ENCODE assay signal across 13 mouse cellular contexts in genomic region chr13:68572247-68572646, GRCm38 (mm10). TPM values are rescaled to one million over a fixed set of nuclear protein-coding genes. Genes with fewer than 3 reads are reported as not detected.
DNase-seq lines count a peak whose midpoint lies in the region; ATAC-seq and TF ChIP-seq lines count a peak whose summit lies in the region.
"Had no signal": no experiment of that assay in that cellular context is flagged by ENCODE, and none has a peak within 500 bp of the region (broad histone marks: within the 10 kb centered on the region; RNA-seq: fewer than 3 reads in every experiment).

No protein-coding gene starts in this region.

- no peaks in the 10 kb centered on the region for H3K9me3 ChIP-seq in intestine, postnatal 0 days (ENCODE audit: control insufficient read depth)
- H3K9me3 ChIP-seq in intestine, embryonic 15.5 days = no peaks in the 10 kb centered on the region
- H3K9me3 ChIP-seq in stomach, embryonic 15.5 days = no peaks in the 10 kb centered on the region
- no peaks in the 10 kb centered on the region for H3K9me3 ChIP-seq in stomach, postnatal 0 days (ENCODE audit: control insufficient read depth, low read length)

- no peaks in the 10 kb centered on the region for H3K27me3 ChIP-seq in intestine, postnatal 0 days (replicated peaks; ENCODE audit: control insufficient read depth, insufficient read depth, low read length)
- H3K27me3 ChIP-seq in intestine, embryonic 15.5 days (replicated peaks) = no peaks in the 10 kb centered on the region
- no peaks in the 10 kb centered on the region for H3K27me3 ChIP-seq in stomach, embryonic 15.5 days (replicated peaks)
- no peaks in the 10 kb centered on the region for H3K27me3 ChIP-seq in stomach, postnatal 0 days (ENCODE audit: control insufficient read depth, insufficient read depth, low read length)

- H3K9ac ChIP-seq in intestine, postnatal 0 days (ENCODE audit: low read depth, low read length) = no peak overlapping the region
- no peak overlapping the region for H3K9ac ChIP-seq in intestine, embryonic 15.5 days
- H3K9ac ChIP-seq in stomach, embryonic 15.5 days = no peak overlapping the region
- no peak overlapping the region for H3K9ac ChIP-seq in stomach, postnatal 0 days (ENCODE audit: low read length)
- H3K9ac ChIP-seq: forebrain, postnatal 0 days; liver, embryonic 14.5 days had no signal

- peaks cover 25% of the 10 kb centered on the region for H3K36me3 ChIP-seq in intestine, postnatal 0 days (ENCODE audit: control insufficient read depth, insufficient read depth)
- 0 out of 2 replicates have a peak, but pooled peaks cover 7% of the 10 kb centered on the region for H3K36me3 ChIP-seq in intestine, embryonic 15.5 days
- H3K36me3 ChIP-seq in stomach, embryonic 15.5 days = peaks cover 29% of the 10 kb centered on the region
- peaks cover 3% of the 10 kb centered on the region; the same call in 1 of the 2 replicates for H3K36me3 ChIP-seq in stomach, postnatal 0 days (ENCODE audit: control insufficient read depth, insufficient read depth, low read length)

- no peak for DNase-seq in stomach, postnatal 0 days (ENCODE audit: low spot score)
- peak; percentile 26 for DNase-seq in kidney, postnatal 10 days
- no peak for DNase-seq in left cerebral cortex, adult 9 months (ENCODE audit: low spot score in 2 of 2)
- no peak for DNase-seq in cerebellum, adult 9-11 months
- DNase-seq: forebrain, postnatal 0 days had no signal

- no peaks in the 10 kb centered on the region for H3K4me1 ChIP-seq in intestine, postnatal 0 days (replicated peaks; ENCODE audit: control insufficient read depth, insufficient read depth, low read length)
- 0 out of 2 replicates have a peak, but pooled peaks cover 5% of the 10 kb centered on the region for H3K4me1 ChIP-seq in intestine, embryonic 15.5 days (replicated peaks)
- no peaks in the 10 kb centered on the region for H3K4me1 ChIP-seq in stomach, embryonic 15.5 days
- H3K4me1 ChIP-seq in stomach, postnatal 0 days (replicated peaks; ENCODE audit: control insufficient read depth, insufficient read depth) = no peaks in the 10 kb centered on the region

- ATAC-seq in intestine, postnatal 0 days = no peak
- no peak for ATAC-seq in intestine, embryonic 15.5 days
- ATAC-seq in stomach, embryonic 15.5 days (ENCODE audit: insufficient read depth, low FRiP score, low read depth) = no peak
- no peak for ATAC-seq in stomach, postnatal 0 days (ENCODE audit: low FRiP score, low TSS enrichment)
- no peak for ATAC-seq in cerebellum, adult (ENCODE audit: insufficient number of reproducible peaks, low FRiP score, low TSS enrichment)
- ATAC-seq: activated CD4-positive, CD25-positive, alpha-beta regulatory T cell, adult 4 months; forebrain, postnatal 0 days had no signal

- no peak overlapping the region for H3K4me3 ChIP-seq in intestine, postnatal 0 days (ENCODE audit: low read depth, low read length)
- H3K4me3 ChIP-seq in intestine, embryonic 15.5 days (replicated peaks) = no peak overlapping the region
- H3K4me3 ChIP-seq in stomach, embryonic 15.5 days (replicated peaks) = no peak overlapping the region
- H3K4me3 ChIP-seq in stomach, postnatal 0 days (ENCODE audit: low read depth, low read length) = no peak overlapping the region

- no peak overlapping the region for H3K4me2 ChIP-seq in intestine, postnatal 0 days (replicated peaks; ENCODE audit: low read depth)
- H3K4me2 ChIP-seq in intestine, embryonic 15.5 days (replicated peaks) = no peak overlapping the region
- H3K4me2 ChIP-seq in stomach, embryonic 15.5 days = no peak overlapping the region
- H3K4me2 ChIP-seq in stomach, postnatal 0 days (replicated peaks; ENCODE audit: low read depth) = no peak overlapping the region
- H3K4me2 ChIP-seq: midbrain, embryonic 11.5 days had no signal

- TF ChIP-seq EP300 in stomach, postnatal 0 days (optimal IDR thresholded peaks at IDR 0.05) = no peak

- TF ChIP-seq CTCF in intestine, postnatal 0 days (IDR thresholded peaks at IDR 0.05; ENCODE audit: low read depth) = no peak
- TF ChIP-seq CTCF in stomach, postnatal 0 days (IDR thresholded peaks at IDR 0.05; ENCODE audit: low read depth) = no peak

- H3K27ac ChIP-seq in intestine, postnatal 0 days (ENCODE audit: low read depth, low read length) = peak overlapping the region; percentile 46; the same call in 1 of the 2 replicates
- no peak overlapping the region for H3K27ac ChIP-seq in intestine, embryonic 15.5 days
- H3K27ac ChIP-seq in stomach, embryonic 15.5 days = 0 out of 2 replicates have a peak overlapping the region, but pooled peaks have one; percentile 54
- H3K27ac ChIP-seq in stomach, postnatal 0 days (replicated peaks) = no peak overlapping the region
- H3K27ac ChIP-seq: liver, embryonic 14.5 days had no signal

- 82% methylated on average over 19 of the region's 19 CpGs for WGBS in intestine, postnatal 0 days
- WGBS in intestine, embryonic 15.5 days = 76% methylated on average over 19 of the region's 19 CpGs
- 85% methylated on average over 19 of the region's 19 CpGs for WGBS in stomach, embryonic 15.5 days
- WGBS in stomach, postnatal 0 days = 81% methylated on average over 19 of the region's 19 CpGs

RNA-seq across cellular contexts. Expression of gene Mtrr, which starts 9.7 kb away (rescaled TPM):
- 6.9 and 7.0 TPM in 2 replicates for polyA plus RNA-seq in intestine, postnatal 0 days (2015; fragmentation: Nextera tagmentation; extraction: Ambion mirVana)
- polyA plus RNA-seq in intestine, embryonic 15.5 days (2015; fragmentation: Nextera tagmentation; extraction: Ambion mirVana) = 15.9 and 16.5 TPM in 2 replicates
- polyA plus RNA-seq in stomach, embryonic 15.5 days (2015; fragmentation: Nextera tagmentation; extraction: Ambion mirVana) = 17.2 and 20.5 TPM in 2 replicates
- polyA plus RNA-seq in stomach, postnatal 0 days (2015; fragmentation: Nextera tagmentation; extraction: Ambion mirVana) = 8.8 and 9.3 TPM in 2 replicates

RNA-seq across cellular contexts. Expression of gene Fastkd3, which starts 9.8 kb away (rescaled TPM):
- 17.3 and 19.1 TPM in 2 replicates for polyA plus RNA-seq in intestine, postnatal 0 days (2015; fragmentation: Nextera tagmentation; extraction: Ambion mirVana)
- polyA plus RNA-seq in intestine, embryonic 15.5 days (2015; fragmentation: Nextera tagmentation; extraction: Ambion mirVana) = 32.9 and 37.5 TPM in 2 replicates
- 28.4 TPM in 2 replicates for polyA plus RNA-seq in stomach, embryonic 15.5 days (2015; fragmentation: Nextera tagmentation; extraction: Ambion mirVana)
- 19.9 and 21.8 TPM in 2 replicates for polyA plus RNA-seq in stomach, postnatal 0 days (2015; fragmentation: Nextera tagmentation; extraction: Ambion mirVana)

RNA-seq across cellular contexts. Expression of gene 1700001L19Rik, which starts 25.0 kb away (rescaled TPM):
- 0.07 TPM in 1 of 2 replicates, not detected in the other for polyA plus RNA-seq in intestine, postnatal 0 days (2015; fragmentation: Nextera tagmentation; extraction: Ambion mirVana)
- polyA plus RNA-seq in intestine, embryonic 15.5 days (2015; fragmentation: Nextera tagmentation; extraction: Ambion mirVana) = 0.35 TPM in 1 of 2 replicates, not detected in the other
- 0.13 and 0.21 TPM in 2 replicates for polyA plus RNA-seq in stomach, embryonic 15.5 days (2015; fragmentation: Nextera tagmentation; extraction: Ambion mirVana)
- polyA plus RNA-seq in stomach, postnatal 0 days (2015; fragmentation: Nextera tagmentation; extraction: Ambion mirVana) = 0.53 and 0.68 TPM in 2 replicates
- polyA plus RNA-seq: activated CD4-positive, CD25-positive, alpha-beta regulatory T cell, adult 4 months; liver, embryonic 14.5 days; spleen, adult 2 months had no signal

Comparison
In these comparisons a context has a peak if more than half of its experiments do, and no peak if none do; other contexts are left out.
1. H3K27ac ChIP-seq: peak in intestine, postnatal 0 days (single experiment) and stomach, embryonic 15.5 days (single experiment); none in intestine, embryonic 15.5 days (single experiment) and stomach, postnatal 0 days (single experiment).